Mouse (Mus musculus): ENCODE measurements around the gene Mlxip.
A peak's percentile ranks its signal among the peaks of the same experiment; 100 is the strongest.

Mlxip gene

DNA sequence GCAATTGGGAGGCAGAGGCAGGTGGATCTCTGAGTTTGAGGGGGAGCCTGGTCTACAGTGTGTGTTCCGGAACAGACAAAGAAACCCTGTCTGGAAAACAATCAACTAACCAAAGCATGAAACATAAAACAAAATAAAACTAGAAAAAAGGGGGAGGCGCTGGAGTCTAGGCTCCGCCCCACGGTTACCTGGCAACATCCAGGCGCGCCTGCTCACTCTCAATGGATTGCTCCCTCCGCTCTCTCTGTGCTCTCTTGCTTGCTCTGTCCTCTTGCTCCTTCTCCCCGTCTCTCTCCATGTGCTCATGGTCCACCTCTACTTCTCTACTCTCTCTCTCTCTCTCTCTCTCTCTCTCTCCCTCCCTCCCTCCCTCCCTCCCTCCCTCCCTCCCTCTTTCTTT, 11.9 kb upstream of the Mlxip start:
- no peak for DNase-seq (ENCODE audit: low spot score)

DNA sequence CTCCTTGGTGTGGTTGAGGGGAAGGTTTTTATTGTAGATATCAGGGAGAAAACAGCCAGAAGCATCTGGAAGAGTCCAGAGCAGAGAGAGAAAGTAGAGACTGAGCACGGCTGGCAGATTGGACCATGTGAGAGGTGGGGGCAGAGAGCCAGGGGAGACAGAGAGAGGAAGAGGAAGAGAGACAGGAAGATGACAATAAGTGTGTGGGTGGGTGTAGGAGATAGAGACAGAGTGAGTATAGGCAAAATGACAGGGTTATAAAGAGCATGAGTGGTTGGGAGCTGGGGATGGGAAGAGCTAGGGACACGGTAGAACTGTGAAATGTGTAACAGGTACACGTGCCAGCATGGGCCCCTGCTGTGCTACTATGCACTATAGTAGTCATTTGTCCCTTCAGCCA, 6.1 kb upstream of the Mlxip start:
- DNase-seq (ENCODE audit: low spot score): no peak

DNA sequence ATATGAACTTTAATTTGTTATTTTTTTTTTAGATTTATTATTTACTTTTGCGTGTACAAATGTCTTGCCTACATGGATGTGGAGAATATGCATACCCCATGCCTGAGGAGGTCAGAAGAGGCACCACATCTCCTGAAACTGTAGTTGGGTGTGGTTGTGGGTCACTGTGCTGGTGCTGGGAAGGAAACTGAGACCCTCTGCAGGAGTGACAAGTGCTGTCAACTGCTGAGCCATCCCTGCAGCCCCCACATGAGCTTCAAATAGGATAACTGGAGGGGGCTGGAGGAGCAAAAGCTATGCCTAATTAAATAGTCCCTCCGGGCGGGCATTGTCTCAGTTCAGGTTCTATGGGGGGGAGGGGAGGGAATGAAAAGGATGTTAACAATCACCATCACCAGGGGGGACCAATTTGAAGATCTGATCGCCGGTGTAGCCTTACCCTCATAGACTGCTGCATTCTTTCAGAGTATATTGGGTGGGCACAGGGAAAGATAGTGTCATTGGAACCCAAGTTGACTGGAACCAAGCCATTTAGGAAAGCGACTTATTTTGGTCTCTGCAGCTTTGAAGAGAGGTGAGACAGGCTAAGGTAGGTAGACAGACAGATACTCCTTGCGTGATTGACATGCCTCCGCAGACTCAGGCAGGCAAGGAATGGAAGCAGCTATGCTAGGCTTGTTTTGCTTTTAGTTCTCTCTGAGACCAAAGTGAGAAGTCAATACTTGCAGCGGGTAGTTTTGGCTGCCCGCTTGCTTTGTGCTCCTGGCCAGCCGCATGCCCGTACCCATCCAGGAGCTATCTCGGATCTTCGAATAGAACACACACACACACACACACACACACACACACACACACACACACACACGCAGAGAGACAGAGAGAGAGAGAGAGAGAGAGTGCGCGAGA, 3.8 kb upstream of the Mlxip start:
- DNase-seq (ENCODE audit: low spot score): no peak

DNA sequence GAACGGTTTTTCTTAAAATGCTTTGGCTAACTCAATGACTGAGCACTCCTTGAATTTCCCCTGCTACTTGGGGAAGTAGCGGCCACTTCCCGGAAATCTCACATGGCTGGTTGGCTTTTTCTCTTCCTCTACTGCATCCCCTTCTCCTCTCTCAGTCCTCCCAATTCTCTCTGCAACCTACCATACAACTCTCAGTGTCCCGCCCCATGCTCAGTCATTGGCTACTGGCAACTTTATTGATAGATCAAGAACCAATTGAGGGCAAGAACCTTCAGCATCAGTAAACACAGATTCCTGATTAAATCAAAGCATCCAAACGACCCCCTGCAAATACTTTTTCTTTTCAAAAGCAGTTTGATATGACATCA, 3.2 kb upstream of the Mlxip start:
- DNase-seq (ENCODE audit: low spot score): peak; percentile 57

DNA sequence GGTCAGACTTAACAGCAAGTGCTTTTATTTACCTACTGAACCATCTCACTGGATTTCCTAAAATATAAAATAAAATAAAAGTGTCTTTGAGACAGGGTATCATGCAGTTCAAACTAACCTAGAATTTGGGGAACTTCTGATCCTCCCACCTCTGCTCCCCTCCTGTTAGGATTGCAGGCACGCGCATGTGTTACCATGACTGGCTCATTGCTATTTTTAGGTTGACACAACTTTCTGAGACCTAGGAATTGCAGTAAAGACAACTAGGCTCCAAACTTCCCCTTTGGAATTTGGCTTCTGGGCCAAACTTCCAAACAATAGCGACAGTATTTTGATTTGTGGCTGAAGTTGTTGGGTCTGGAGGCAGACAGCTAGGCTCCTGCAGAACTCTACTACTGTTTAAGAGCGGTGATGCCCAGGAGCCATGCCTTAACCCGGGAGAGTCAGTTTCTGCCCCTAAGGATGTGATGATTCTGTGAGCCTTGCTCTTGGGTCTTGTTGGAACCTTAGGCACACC, 754 bp upstream of the Mlxip start:
- no peak for DNase-seq (ENCODE audit: low spot score)

DNA sequence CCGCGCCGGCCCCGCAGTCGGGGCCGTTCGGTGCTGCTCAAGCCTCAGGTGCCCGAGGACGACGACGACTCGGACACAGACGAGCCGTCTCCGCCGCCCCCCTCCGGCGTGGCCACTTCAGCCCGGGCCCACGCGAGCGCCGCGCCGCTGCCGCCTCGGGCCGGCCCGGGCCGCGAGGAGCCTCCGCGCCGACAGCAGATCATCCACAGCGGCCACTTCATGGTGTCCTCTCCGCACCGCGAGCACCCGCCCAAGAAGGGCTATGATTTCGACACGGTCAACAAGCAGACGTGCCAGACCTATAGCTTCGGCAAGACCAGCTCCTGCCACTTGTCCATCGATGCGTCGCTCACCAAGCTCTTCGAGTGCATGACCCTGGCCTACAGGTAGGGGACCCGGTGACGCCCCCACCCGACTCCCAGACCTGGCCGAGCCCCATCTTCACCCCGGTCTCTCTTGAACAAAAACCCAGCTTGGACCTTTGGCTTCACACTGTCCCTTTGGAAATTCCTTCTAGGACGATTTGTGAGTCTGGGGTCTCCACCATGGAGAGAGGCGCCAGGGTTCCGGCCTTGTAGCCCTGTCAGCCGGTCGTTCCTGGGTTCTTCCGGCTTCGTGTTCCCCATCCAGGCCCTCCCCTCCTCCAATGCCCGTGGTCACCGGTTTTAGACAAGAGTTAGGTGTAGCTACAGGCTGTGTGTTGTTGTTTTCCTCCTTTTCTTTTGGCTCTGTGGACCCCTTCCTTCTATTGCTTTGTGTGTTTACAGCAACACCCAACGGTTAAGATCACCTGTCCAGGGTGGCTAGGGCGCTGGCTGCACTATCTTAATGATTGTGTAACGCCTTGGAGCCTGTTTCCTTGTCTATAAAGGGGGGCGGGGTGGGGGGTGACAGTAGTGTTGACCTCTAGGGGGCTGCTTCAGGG, 621 bp downstream of the Mlxip start:
- no peak for DNase-seq (ENCODE audit: low spot score)

DNA sequence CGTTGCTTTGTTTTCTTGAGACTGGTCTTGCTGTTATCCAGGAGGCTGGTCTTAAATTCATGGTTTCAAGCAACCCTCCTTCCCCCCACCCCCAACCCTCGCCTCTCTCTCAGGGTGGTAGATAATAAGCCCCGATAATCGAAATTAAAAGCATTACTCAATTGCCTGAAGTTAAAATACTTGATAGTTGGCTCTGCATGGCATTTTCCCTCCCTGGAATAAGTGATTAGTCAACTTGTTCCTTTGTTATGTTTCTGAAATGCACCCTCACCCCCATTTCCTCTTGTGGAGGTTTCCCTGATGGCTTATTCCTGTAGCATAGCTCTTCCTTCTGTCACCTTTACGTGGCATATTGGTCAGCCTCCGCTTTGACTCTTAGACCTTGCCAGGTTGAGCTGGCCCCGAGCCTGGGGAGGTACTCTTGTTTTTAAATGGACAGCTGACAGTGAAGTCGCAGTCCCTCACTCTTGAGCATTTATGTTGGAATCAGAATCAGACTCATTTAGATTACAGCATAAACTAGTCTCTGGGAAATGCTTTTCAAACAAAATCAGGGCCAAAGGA, 2.4 kb downstream of the Mlxip start:
- no peak for DNase-seq (ENCODE audit: low spot score)

DNA sequence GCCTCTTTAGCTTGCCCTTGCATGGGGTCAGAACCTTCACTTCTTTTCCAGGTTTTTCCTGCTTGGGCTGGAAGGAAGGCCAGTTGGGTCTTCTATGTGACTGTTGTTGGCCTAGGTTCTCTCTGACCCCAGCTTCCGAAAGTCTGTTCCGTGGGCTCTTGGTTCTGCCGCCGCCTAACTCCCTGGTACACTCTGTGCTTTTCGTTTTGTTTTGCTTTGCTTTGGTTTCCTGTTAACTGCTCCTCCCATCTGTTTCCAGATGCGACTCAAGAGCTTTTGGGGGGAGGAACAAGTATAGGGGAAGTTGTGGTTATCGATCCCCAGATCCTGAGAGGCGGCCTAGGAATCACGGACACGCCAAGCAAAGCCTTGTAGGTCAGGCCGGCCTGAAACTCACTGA, 3.2 kb downstream of the Mlxip start:
- DNase-seq (ENCODE audit: low spot score): no peak

DNA sequence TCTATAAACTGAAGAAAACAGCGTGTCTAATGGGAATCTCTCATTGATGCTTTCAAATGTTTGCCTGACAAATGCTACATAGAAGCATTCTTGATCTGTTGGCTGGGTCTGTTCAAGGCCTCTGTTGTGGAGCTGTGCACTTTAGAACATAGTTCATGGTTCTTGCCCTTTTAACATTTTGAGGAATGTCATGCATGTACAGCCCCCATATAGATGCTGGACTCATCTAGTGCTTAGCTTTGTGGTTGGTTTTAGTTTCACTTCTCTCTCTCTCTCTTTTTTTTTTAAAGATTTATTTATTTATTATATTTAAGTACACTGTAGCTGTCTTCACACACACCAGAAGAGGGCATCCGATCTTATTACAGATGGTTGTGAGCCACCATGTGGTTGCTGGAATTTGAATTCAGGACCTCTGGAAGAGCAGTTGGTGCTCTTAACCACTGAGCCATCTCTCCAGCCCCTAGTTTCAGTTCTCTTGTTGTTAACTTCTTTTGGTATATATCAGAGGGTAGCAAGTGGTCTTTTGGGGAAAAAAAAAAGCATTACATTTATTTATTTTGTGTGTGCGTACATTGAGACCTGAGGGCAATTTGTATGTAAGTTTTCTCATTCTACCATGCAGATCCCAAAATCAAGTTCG, 4.4 kb downstream of the Mlxip start:
- DNase-seq (ENCODE audit: low spot score): no peak

DNA sequence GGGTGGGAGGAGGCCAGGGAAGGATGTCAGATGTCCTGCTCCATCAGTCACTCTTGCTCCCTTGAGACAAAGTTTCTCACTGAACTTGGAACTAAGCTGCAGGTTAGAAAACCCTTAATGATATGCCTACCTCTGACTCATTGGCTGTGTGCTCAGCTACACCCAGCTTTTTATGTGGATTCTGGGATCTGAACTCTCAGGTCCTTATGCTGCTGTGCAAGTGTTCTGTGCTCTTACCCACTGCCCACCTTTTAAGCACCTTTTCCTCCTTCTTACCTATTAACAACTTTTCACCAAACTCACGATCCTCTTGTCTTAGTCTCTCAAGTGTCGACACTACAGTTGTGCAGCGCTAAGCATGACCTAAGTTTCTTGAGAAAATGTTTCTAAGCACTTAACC, 9.9 kb downstream of the Mlxip start:
- no peak for DNase-seq (ENCODE audit: low spot score)

DNA sequence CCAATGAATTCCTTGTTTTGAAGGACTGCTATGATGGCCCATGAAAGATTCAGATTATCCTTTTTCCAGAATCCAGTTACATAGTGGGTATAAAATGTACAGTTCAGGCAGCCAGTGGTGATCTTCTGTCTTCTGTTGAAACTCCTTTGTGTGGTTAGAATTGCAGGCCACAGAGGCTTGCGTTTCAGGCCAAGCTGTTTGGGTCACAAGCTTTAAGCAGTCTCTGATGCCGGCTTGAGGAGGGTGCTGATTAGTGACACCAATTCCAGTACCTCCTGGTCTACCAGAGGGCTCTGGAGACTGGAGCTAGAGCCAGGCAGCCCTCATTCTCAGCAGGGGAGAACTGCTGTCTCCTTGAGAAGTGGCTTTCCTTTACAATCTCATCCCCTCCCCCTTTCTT, 12.4 kb downstream of the Mlxip start:
- no peak for DNase-seq (ENCODE audit: low spot score)

DNA sequence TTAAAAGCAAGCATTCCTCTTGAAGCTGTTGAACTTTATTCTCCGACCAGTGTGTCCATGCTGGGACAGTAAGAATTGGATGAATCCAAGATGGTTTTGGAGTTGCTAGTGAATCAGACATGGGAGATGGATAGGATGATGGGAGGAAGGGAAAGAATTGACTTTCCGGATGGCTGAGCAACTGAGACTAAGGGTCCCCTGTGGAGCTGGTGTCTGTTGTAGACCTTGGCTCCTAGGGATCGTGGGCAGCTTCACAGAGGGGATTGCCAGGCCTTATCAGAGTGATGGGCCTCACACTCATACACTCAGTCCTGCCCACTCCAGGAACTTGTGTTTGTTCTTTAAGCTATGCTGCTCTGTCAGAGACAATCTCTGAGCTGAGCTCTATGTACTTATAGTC, 13.6 kb downstream of the Mlxip start:
- no peak for DNase-seq (ENCODE audit: low spot score)

DNA sequence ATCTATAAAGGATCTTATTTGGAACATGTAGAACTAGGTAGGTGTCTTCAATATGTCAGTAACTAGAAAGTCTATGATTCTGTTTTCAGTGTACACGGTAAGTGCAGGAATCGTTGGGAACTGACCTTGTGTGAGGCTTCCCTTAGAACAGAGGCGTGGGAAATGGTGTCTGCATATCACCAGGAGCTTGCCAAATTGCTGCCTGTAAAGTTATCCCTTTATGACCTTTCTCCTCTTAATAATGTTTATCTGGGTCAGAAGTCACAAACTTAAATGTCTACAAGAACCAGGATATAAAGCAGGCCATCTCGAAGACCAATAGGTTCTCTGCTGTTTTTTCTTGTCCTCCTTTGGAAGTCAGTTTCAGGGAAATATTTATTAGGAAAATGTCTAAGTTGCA, 17.6 kb downstream of the Mlxip start:
- no peak for DNase-seq (ENCODE audit: low spot score)

DNA sequence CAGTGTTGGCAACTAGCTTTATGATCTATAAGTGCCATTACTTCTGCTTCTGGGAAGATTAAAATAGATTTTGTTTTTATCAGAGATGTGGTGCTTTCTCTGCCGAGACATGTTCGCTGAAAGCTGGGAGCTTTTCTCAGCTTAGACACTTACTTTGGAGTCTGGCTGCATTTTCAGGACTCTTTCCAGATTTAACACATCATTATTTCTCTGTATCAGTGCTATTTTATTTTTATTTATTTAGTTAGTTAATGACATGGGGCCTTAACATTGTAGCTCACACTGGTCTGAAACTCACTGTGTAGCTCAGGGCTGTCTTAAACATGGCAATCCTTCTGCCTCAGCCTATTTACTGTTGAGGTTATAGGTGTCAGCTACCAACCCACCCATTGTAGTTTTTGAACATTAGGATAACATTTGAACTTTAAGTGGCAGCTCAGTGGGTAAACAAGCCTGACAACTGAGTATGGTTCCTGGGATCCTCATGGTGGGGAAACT, 19.3 kb downstream of the Mlxip start:
- DNase-seq (ENCODE audit: low spot score): no peak

DNA sequence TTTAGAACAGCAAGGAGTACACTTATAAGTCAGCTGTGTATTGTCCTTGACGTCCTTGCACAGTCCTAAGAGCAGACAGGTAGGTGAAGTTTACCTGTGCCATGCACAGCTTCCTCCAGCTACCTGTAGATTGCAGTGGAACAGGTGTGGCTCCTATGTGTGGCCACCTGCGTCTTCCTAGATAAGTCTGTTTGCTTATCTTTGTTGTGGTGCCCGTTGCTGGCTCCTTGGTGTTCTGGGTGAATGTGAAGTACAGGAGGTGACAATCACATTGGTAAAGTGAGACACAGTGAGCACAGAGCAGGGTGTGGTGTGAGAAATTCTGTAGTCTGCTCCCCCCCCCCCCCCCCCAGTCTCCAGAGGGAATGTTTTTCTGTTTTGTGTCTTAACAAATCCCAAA, 21.6 kb downstream of the Mlxip start:
- DNase-seq (ENCODE audit: low spot score): no peak

DNA sequence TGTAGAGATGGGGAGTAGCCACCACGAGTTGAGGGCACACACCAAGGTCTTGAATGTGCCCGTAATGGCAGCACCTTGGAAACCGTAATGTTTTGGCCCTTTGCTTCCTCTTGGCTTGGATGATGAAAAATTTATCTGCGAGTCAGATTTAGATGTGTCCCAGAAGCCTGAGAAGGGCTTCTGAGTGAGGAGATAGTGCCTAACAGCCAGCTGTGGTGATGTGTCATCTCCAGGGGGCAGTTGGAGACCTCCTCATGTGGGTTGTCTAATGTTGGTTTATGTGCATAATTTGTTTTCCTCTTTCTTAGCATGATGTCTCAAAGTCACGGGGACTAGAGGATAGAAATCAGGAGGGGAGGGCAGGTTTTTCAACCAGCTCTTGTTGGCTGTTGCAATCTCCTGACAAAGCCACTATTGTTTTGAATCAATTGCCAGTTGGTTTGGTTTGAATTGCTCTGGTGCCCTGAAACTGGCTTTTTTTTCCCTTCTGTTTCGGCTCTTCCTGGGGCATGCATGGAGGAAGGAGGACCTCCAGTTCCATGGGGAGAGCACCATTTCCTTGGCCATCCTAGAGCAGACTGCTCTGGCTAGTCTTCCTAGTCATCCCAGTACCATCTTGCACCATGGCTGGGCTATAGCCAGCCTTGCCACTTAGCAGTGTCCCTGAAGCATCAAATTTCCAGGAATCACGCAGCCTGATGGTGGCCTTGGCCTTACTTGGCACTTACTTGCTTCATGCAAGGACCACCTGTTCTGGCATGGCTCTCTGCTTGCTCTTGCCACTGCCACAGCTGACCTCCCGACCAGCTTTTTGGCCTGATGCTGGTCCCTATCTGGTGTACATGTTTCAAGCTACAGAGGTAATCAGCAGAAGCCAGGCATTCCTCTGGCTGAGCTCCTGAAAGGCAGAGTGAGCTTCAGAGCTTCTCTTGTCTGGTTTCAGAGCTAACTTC, 22.2 kb downstream of the Mlxip start:
- DNase-seq (ENCODE audit: low spot score): no peak

DNA sequence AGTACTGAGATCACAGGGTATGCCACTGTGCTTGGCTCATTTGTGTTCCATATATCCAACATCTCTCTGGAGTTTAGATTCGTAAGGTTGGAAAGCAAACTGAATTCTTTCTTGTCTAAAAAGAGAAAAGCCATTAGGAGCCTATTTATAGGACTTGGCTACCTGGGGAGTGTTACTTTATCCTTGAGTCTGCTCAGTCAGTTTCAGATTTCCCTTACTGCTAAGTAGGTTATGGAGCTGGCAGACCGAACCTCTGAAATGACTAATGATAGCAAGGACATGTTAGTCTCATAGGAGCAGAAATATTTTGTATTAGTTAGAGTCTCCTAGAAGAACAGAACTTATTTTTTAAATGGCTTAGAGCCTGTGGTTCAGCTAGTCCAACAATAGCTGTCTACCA, 29.3 kb downstream of the Mlxip start:
- DNase-seq (ENCODE audit: low spot score): no peak

DNA sequence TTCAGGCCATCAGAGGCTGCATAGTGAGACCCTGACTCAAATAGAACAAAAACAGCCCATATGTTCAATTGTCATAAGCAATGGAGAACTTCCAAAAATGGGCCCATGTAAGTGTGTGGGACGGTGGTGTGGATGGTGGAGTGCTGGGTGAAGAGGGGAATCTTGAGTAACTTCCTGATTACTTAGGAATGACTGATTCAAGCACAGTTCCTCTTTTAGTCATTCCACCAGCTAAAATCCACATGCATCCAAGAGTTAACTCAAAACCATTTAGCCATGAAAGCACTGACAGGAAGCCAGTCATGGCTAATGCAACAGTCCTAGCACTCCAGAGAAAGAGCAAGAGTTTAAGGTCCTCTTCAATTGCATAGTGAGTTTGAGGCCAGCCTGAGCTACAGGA, 33.0 kb downstream of the Mlxip start:
- no peak for DNase-seq (ENCODE audit: low spot score)

DNA sequence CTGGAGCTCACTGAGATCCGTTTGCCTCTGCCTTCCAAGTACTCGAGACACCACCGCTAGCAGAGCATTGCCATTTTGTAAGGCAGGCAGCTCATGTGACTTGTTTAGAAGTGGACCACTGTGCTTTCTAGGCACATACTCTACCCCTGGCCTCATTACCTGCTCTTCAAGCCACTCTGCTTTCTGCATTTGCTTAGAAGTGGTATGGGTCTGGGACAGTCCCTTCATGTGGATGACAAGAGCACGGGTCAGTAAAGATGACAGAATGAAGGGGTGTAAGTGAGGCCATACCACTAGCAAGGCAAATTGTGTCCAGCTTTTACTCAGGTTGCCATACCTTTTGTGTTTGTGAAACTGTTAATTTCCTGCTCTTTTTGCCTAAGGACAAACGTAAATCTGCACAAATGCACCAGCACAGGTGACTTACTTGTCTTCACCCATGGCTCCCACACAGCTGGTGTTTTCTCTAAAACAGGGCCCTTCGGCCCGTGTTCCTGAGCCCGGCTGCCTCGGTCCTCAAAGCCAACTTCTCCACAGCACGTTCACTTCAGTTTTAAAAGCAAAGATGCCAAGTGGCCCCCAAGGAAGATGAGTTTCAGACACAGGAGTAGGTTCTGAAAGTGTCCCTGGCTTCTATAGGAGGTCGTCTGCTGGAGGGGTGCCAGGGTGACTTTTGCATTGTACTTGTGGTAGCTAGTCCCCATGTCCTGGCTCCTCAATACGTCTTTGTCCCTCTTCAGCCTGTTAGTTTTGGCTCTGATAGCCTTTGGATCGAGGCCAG, 37.1 kb downstream of the Mlxip start:
- no peak for DNase-seq (ENCODE audit: low spot score)

DNA sequence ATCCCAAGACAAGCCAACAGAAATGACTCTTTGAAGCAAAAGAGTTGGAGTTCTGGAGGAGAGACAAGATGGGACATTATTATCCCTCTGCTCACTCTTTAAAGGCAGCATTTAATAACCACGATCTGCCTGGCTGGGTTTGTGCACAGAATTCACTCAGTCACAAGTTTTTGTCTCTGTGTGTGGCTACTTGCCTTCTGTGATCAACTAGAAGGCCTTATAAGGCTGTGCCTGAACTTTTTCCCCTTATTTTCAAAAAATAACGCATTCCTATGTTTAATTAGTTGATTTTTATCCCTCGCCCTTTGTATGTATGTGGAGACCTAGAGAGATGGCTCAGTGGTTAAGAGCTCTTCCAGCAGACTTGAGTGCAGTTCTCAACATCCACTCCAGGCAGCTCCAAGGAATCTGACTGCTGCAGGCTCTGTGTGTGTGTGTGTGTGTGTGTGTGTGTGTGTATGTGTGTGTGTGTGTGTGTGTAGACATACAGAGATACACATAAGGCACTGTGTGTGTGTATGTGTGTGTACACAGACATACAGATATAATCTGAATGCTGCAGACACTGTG, 37.8 kb downstream of the Mlxip start:
- DNase-seq (ENCODE audit: low spot score): no peak

All from left cerebral cortex, adult 11 months (tissue).